Mouse (Mus musculus) myocyte (in vitro differentiated cells): ENCODE data around the gene Ckap2l. TPM values are rescaled to one million over a fixed set of nuclear protein-coding genes. Genes with fewer than 3 reads are reported as not detected.

Source experiments
- H3K27me3 ChIP-seq: one replicate; pipeline ENCODE4 v1.6.1; 2011; ENCODE audit not compliant: control insufficient read depth, insufficient read depth, insufficient read length
- H3K36me3 ChIP-seq: one replicate; pipeline ENCODE4 v1.6.1; 2011; ENCODE audit not compliant: control insufficient read depth, insufficient read depth
- H3K4me2 ChIP-seq: one replicate; pipeline ENCODE4 v1.6.1; 2011; ENCODE audit warnings: low read depth, control low read depth
- H3K4me3 ChIP-seq: one replicate; pipeline ENCODE4 v1.5.1; 2011; ENCODE audit warnings: mild to moderate bottlenecking, control low read depth, moderate library complexity
- H3K79me2 ChIP-seq: one replicate; pipeline ENCODE4 v1.6.1; 2011; ENCODE audit not compliant: control insufficient read depth, insufficient read depth
- H3ac ChIP-seq: one replicate; pipeline ENCODE4 v1.6.1; 2011; ENCODE audit not compliant: control insufficient read depth, insufficient read length
- CEBPB ChIP-seq: IDR thresholded peaks from 2 replicates; pipeline ENCODE4 v1.6.1; 2011; ENCODE audit warnings: mild to moderate bottlenecking, moderate library complexity; ENCODE audit not compliant: poor library complexity, insufficient read depth, severe bottlenecking
- E2F4 ChIP-seq: IDR thresholded peaks from one replicate; pipeline ENCODE4 v1.6.1; 2011; ENCODE audit warnings: mild to moderate bottlenecking, control low read depth, moderate library complexity; ENCODE audit not compliant: insufficient read depth
- MAX ChIP-seq: IDR thresholded peaks from one replicate; pipeline ENCODE4 v1.6.1; 2011; ENCODE audit warnings: low read depth, mild to moderate bottlenecking, control low read depth
- MYOD1 ChIP-seq, 3 experiments: IDR thresholded peaks; one replicate each; pipeline ENCODE4 v1.6.1; 2011; ENCODE audit warnings: control low read depth in 2 of 3, low read depth in 2 of 3, mild to moderate bottlenecking in 2 of 3, moderate library complexity in 1 of 3; ENCODE audit not compliant: insufficient read length in 2 of 3, control insufficient read depth in 1 of 3
- MYOG ChIP-seq, 3 experiments: IDR thresholded peaks; one replicate each; pipeline ENCODE4 v1.6.1; 2011; ENCODE audit warnings: control low read depth in 2 of 3, low read depth in 2 of 3, mild to moderate bottlenecking in 2 of 3; ENCODE audit not compliant: insufficient read length in 2 of 3, control insufficient read depth in 1 of 3, insufficient read depth in 1 of 3
- POLR2A ChIP-seq: IDR thresholded peaks from one replicate; pipeline ENCODE4 v1.6.1; 2011; ENCODE audit warnings: low read depth, mild to moderate bottlenecking, control low read depth, moderate library complexity; ENCODE audit not compliant: insufficient read length
- POLR2AphosphoS2 ChIP-seq: IDR thresholded peaks from one replicate; pipeline ENCODE4 v1.6.1; 2011; ENCODE audit warnings: low read depth, control low read depth; ENCODE audit not compliant: insufficient read length
- REST ChIP-seq: IDR thresholded peaks from one replicate; pipeline ENCODE4 v1.6.1; 2011; ENCODE audit warnings: mild to moderate bottlenecking, control low read depth, moderate library complexity; ENCODE audit not compliant: insufficient read depth, insufficient read length
- SRF ChIP-seq: IDR thresholded peaks from one replicate; pipeline ENCODE4 v1.6.1; 2011; ENCODE audit warnings: low read depth; ENCODE audit not compliant: control insufficient read depth, insufficient read length
- TCF12 ChIP-seq: IDR thresholded peaks from one replicate; pipeline ENCODE4 v1.6.1; 2011; ENCODE audit warnings: mild to moderate bottlenecking, control low read depth; ENCODE audit not compliant: poor library complexity, insufficient read depth, severe bottlenecking
- TCF3 ChIP-seq: IDR thresholded peaks from one replicate; pipeline ENCODE4 v1.6.1; 2011; ENCODE audit warnings: low read depth, control low read depth; ENCODE audit not compliant: insufficient read length
- USF1 ChIP-seq: IDR thresholded peaks from one replicate; pipeline ENCODE4 v1.6.1; 2011; ENCODE audit warnings: low read depth, mild to moderate bottlenecking, control low read depth, moderate library complexity
- polyA plus RNA-seq: library from polyadenylated mRNA; unstranded; fragments of >200 nt; fragmentation: generic; extraction: Trizol; gene quantifications from one replicate; pipeline ENCODE4 v1.2.1, GENCODE M21; 2012; ENCODE audit warnings: missing spikeins

Ckap2l gene
- polyA plus RNA-seq, result 9.9 TPM

DNA sequence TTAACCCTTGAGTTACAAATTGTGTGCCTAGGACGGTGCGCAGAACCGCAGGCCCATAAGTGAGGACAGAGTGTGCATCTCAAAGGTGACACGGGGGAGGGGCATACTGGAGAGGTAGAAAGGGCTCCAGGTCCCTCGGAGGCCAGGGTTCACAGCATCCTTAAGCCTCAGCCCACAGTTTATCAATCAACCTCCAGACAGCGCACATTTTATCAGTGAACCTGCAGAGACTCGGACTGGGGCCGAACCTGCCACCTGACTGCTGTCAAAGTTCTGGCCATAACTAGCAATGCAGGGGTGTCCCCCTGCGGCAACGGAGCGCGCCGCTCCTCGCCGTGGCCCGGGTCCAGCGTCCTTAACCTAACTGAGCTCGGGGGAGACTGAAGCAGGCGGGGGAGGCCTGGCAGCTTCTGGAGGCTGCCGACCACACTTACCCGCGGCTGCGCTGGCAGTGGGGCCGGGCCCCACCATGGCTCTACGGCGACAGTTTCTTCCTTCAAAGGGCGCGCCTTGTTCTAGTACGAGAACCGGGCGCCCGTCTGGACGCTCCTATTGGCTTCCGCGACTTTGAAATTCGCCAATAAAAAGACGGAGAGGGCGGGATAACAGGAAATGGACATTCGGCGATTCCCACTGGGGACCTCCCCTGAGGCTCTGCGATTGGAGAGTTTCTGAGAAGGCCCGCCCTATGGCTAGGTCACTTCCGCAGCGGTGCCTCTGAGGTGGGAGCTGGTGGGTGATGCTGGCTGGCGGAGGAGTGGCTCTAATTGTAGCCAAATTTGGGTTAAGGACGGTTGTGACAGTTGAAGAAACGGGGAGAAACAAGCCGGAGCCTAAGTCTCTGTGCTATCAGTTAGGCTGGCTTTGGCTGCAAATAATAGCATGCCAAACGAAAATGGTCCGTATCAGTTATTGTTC lies at the start of gene Ckap2l:
Gene Ckap2l, minus strand, starts transcription at position 542 of the 918 bp plus-strand sequence.
- H3K27me3 ChIP-seq, result no peaks in the 10 kb centered on the region
- no peaks in the 10 kb centered on the region for H3K36me3 ChIP-seq
- peak within 1 kb of the TSS; percentile 90 for H3K4me2 ChIP-seq
- H3K79me2 ChIP-seq, result peaks cover 36% of the 10 kb centered on the region
- TF ChIP-seq E2F4 (peak; percentile 97), POLR2AphosphoS2 (peak; percentile 25), SRF (peak; percentile 87), MYOD1 (IDR thresholded peaks at IDR 0.05; ENCODE audit: control insufficient read depth in 1 of 3, insufficient read length in 2 of 3, low read depth in 2 of 3) (no peak), MYOG (IDR thresholded peaks at IDR 0.05; ENCODE audit: control insufficient read depth in 1 of 3, insufficient read depth in 1 of 3, insufficient read length in 2 of 3, low read depth in 2 of 3) (no peak), POLR2A (peak; percentile 59), CEBPB (no peak), TCF3 (no peak), USF1 (no peak)
- peak within 1 kb of the TSS; percentile 26 for H3ac ChIP-seq
- peak within 1 kb of the TSS; percentile 75 for H3K4me3 ChIP-seq

DNA sequence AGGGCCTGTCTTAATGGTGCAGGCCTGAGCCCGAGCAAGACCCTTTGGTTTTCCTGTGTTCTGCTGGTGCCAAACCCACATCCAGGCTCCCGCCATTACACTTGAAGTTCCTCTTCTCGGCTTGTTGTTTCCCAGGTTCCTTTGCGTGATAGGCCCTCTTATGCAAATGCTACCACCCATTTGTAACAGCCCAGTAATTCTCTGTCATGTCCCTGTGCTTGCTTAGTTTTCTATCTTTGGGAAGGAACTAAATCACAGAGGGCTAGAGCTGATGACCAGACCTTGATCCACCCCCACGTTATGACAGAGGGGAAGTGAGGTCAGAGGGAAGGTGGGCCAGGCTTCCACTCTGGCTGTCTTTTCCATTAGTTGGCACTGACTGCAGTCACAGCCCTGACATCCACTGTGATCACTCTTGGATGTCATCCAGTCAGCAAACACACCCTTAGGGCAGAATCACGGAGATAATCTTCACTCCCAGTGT lies 41.2 kb upstream of the Ckap2l start:
- no peak overlapping the region for H3K4me3 ChIP-seq
- no peaks in the 10 kb centered on the region for H3K27me3 ChIP-seq
- no peak overlapping the region for H3K4me2 ChIP-seq
- H3K36me3 ChIP-seq, result no peaks in the 10 kb centered on the region
- H3ac ChIP-seq, result no peak overlapping the region
- H3K79me2 ChIP-seq, result no peaks in the 10 kb centered on the region
- TF ChIP-seq MAX (no peak), REST (no peak), MYOD1 (IDR thresholded peaks at IDR 0.05; ENCODE audit: control insufficient read depth in 1 of 3, insufficient read length in 2 of 3, low read depth in 2 of 3) (no peak)

DNA sequence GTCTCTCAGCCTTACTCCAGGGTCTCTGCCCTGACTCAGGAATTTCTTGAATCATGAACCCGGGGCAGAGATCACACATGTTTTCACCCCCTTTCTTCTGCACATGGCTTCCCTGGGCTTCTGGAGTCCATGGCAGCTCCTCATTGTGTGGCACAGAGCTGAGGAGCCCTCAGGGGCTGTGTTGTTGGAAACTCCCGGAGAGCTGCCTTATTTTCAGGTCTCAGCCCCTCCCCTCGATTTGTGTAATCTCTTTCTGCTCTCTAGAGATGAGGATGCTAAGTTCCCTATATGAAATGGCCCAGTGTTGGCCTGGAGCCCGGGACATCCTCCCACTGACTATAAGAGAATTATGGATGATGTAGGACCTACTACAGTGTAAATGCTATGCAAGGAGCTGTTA lies 36.5 kb upstream of the Ckap2l start:
- no peak overlapping the region for H3K4me3 ChIP-seq
- no peaks in the 10 kb centered on the region for H3K36me3 ChIP-seq
- H3ac ChIP-seq, result no peak overlapping the region
- H3K4me2 ChIP-seq, result no peak overlapping the region
- TF ChIP-seq POLR2A, result no peak
- no peak for TF ChIP-seq USF1
- no peak for TF ChIP-seq CEBPB
- no peak for TF ChIP-seq TCF3
- TF ChIP-seq POLR2AphosphoS2, result no peak
- TF ChIP-seq SRF, result no peak
- TF ChIP-seq MYOG (IDR thresholded peaks at IDR 0.05; ENCODE audit: control insufficient read depth in 1 of 3, insufficient read depth in 1 of 3, insufficient read length in 2 of 3, low read depth in 2 of 3), result no peak
- no peak for TF ChIP-seq MAX
- H3K27me3 ChIP-seq, result no peaks in the 10 kb centered on the region
- H3K79me2 ChIP-seq, result no peaks in the 10 kb centered on the region

DNA sequence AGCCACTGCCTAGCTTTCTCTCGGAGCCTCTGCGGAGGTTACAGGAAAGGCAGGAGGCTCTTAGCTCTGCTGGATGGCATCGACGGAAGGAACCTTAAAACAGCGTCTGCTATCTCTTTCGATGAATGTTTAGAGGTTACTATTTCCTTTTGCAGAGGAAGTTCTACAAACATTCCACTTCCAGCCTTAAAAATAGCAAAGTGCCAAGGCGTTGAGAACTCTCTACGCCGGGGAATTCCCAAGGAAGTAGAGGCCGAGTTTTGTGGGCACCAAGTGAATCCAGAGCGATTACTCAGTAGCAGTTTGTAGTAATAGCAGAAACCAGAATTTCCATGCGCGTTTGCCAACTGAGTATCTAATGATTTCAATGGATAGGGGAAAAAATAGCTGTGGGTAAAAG lies 33.5 kb upstream of the Ckap2l start:
- no peaks in the 10 kb centered on the region for H3K36me3 ChIP-seq
- H3K4me3 ChIP-seq, result no peak overlapping the region
- H3K4me2 ChIP-seq, result peak overlapping the region; percentile 79
- no peaks in the 10 kb centered on the region for H3K79me2 ChIP-seq
- no peaks in the 10 kb centered on the region for H3K27me3 ChIP-seq
- H3ac ChIP-seq, result no peak overlapping the region
- TF ChIP-seq E2F4 (no peak), POLR2A (no peak), MYOD1 (IDR thresholded peaks at IDR 0.05; ENCODE audit: control insufficient read depth in 1 of 3, insufficient read length in 2 of 3, low read depth in 2 of 3) (no peak), POLR2AphosphoS2 (no peak), REST (no peak), MAX (no peak), MYOG (IDR thresholded peaks at IDR 0.05; ENCODE audit: control insufficient read depth in 1 of 3, insufficient read depth in 1 of 3, insufficient read length in 2 of 3, low read depth in 2 of 3) (no peak), CEBPB (no peak), TCF12 (no peak), SRF (no peak), TCF3 (no peak), USF1 (no peak)

DNA sequence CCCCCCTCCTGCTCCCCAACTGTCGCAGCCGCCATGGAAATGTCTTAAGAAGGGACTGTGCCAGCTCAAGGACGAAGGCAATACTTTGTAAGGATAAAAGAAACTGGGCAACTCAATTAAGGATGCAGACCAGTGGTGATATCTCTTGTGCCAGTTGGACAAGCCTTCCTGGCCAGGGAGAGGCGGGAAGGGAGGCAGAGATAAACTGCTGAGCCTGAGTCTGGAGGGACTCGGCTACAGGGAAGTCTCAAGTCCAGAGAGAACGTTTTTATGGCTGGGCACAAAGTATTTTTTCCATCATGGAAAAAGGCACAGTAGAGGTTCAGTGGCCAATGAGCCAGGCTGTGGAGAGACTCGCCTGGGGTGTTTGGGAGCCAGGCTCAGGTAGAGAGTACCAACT lies 33.0 kb upstream of the Ckap2l start:
- no peaks in the 10 kb centered on the region for H3K79me2 ChIP-seq

More for the DNA sequence above, 33.0 kb upstream of the Ckap2l start:
- H3K4me3 ChIP-seq, result no peak overlapping the region
- no peaks in the 10 kb centered on the region for H3K36me3 ChIP-seq
- no peak overlapping the region for H3ac ChIP-seq
- H3K4me2 ChIP-seq, result peak overlapping the region; percentile 79
- TF ChIP-seq REST, result no peak
- TF ChIP-seq TCF12, result no peak
- TF ChIP-seq CEBPB, result no peak
- no peak for TF ChIP-seq E2F4
- H3K27me3 ChIP-seq, result no peaks in the 10 kb centered on the region
